Mouse (Mus musculus) embryonic fibroblast, embryonic 13.5 days (primary cell): ENCODE results near the gene Tnfaip2.

Source experiments
- CTCF ChIP-seq: IDR thresholded peaks from 2 replicates; pipeline ENCODE4 v1.5.1; 2011; ENCODE audit warnings: mild to moderate bottlenecking, control low read depth, low read length, moderate library complexity, borderline replicate concordance; ENCODE audit not compliant: insufficient read depth
- POLR2A ChIP-seq: IDR thresholded peaks from 2 replicates; pipeline ENCODE4 v1.6.1; 2011; ENCODE audit warnings: low read depth, mild to moderate bottlenecking, control low read depth, low read length, moderate library complexity

- TF ChIP-seq CTCF (no peak), POLR2A (no peak)
Observed at GRCm38 (mm10) chr12:111424547-111424946, 17.7 kb upstream of the Tnfaip2 start.
